Mouse (Mus musculus): Measurements from ENCODE around the gene Ifrd2. TPM values are rescaled to one million over a fixed set of nuclear protein-coding genes. Genes with fewer than 3 reads are reported as not detected.

Ifrd2 gene
- total and polyA plus RNA-seq, 3 experiments, result 147 to 292 TPM; not detected in 1

GRCm38 (mm10) chr9:107556346-107556745 lies 31.1 kb upstream of the Ifrd2 start:
- Histone ChIP-seq H3K9ac (ENCODE audit: control insufficient read depth, low read depth, low read length, poor library complexity, severe bottlenecking) (peak overlapping the region; percentile 94), H3K36me3 (ENCODE audit: control insufficient read depth in 1 of 2, insufficient read depth in 2 of 2, low read length in 2 of 2) (peaks cover 10 to 29% of the 10 kb centered on the region in 2 experiments; a peak in 3 of 4 replicates), H3K27ac (ENCODE audit: control insufficient read depth, low read depth, low read length) (peak overlapping the region; percentile 40), H3K4me1 (ENCODE audit: control insufficient read depth in 1 of 2, insufficient read depth in 2 of 2, low read length in 2 of 2) (peaks cover 10 to 28% of the 10 kb centered on the region in 2 experiments), H3K27me3 (ENCODE audit: control insufficient read depth in 1 of 2, insufficient read depth in 2 of 2, low read length in 2 of 2) (no peaks in the 10 kb centered on the region), H3K9me3 (replicated peaks; ENCODE audit: insufficient read depth, low read length) (no peaks in the 10 kb centered on the region), H3K79me2 (ENCODE audit: control insufficient read depth, insufficient read depth, low read length, poor library complexity) (peaks cover 35% of the 10 kb centered on the region), H3K4me3 (ENCODE audit: control insufficient read depth in 1 of 2, insufficient read depth in 1 of 2, low read depth in 2 of 2, low read length in 2 of 2) (peak overlapping the region; percentile 20 to 82; a peak in 3 of 4 replicates)
- peak; percentile 50 for DNase-seq (ENCODE audit: low read depth, low spot score)
- TF ChIP-seq TAL1 (IDR thresholded peaks at IDR 0.05; ENCODE audit: low read length) (no peak), USF1 (IDR thresholded peaks at IDR 0.05; ENCODE audit: low read depth, low read length) (no peak), ELF1 (IDR thresholded peaks at IDR 0.05; ENCODE audit: low read depth, low read length) (peak; percentile 70), SMC3 (IDR thresholded peaks at IDR 0.05; ENCODE audit: low read depth, low read length) (no peak), ZNF384 (IDR thresholded peaks at IDR 0.05; ENCODE audit: low read depth, low read length) (no peak), POLR2AphosphoS5 (IDR thresholded peaks at IDR 0.05; ENCODE audit: borderline replicate concordance, low read depth, low read length) (no peak), NELFE (IDR thresholded peaks at IDR 0.05; ENCODE audit: low read depth, low read length) (no peak)

GRCm38 (mm10) chr9:107563029-107563581 lies 24.3 kb upstream of the Ifrd2 start, which contains the start of gene Tusc2:
Tusc2 (plus strand) TSS chr9:107563255.
- H3K27ac ChIP-seq (ENCODE audit: control insufficient read depth, low read depth, low read length), result peak within 1 kb of the TSS; percentile 35; the same call in 1 of the 2 replicates
- peak within 1 kb of the TSS; percentile 85 for H3K9ac ChIP-seq (ENCODE audit: control insufficient read depth, low read depth, low read length, poor library complexity, severe bottlenecking)
- peak; percentile 96 for DNase-seq (ENCODE audit: low read depth, low spot score)
- no peaks in the 10 kb centered on the region for H3K27me3 ChIP-seq (ENCODE audit: control insufficient read depth in 1 of 2, insufficient read depth in 2 of 2, low read length in 2 of 2)
- peaks cover 0 to 16% of the 10 kb centered on the region in 2 experiments; a peak in 3 of 4 replicates for H3K4me1 ChIP-seq (ENCODE audit: control insufficient read depth in 1 of 2, insufficient read depth in 2 of 2, low read length in 2 of 2)
- peak within 1 kb of the TSS; percentile 69 to 89 for H3K4me3 ChIP-seq (ENCODE audit: control insufficient read depth in 1 of 2, insufficient read depth in 1 of 2, low read depth in 2 of 2, low read length in 2 of 2)
- H3K79me2 ChIP-seq (ENCODE audit: control insufficient read depth, insufficient read depth, low read length, poor library complexity), result peaks cover 9% of the 10 kb centered on the region
- H3K36me3 ChIP-seq (ENCODE audit: control insufficient read depth in 1 of 2, insufficient read depth in 2 of 2, low read length in 2 of 2), result peaks cover 7% of the 10 kb centered on the region in 2 experiments
- no peaks in the 10 kb centered on the region for H3K9me3 ChIP-seq (replicated peaks; ENCODE audit: insufficient read depth, low read length)
- no peak for TF ChIP-seq CTCF (IDR thresholded peaks at IDR 0.05 in 2 of 3, conservative IDR thresholded peaks at IDR 0.05 in 1 of 3; ENCODE audit: control insufficient read depth in 1 of 3, insufficient read depth in 1 of 3, low read depth in 2 of 3, low read length in 3 of 3, poor library complexity in 1 of 3, severe bottlenecking in 1 of 3)
- no peak for TF ChIP-seq ZKSCAN1 (IDR thresholded peaks at IDR 0.05; ENCODE audit: low read depth, low read length)
- no peak for TF ChIP-seq MYC (IDR thresholded peaks at IDR 0.05; ENCODE audit: low read depth, low read length)
- TF ChIP-seq JUND (IDR thresholded peaks at IDR 0.05; ENCODE audit: low read depth, low read length), result no peak
- TF ChIP-seq ETS1 (IDR thresholded peaks at IDR 0.05; ENCODE audit: low read depth, low read length), result 0 out of 2 replicates have a peak, but pooled peaks have one; percentile 19
- peak; percentile 89; the same call in 1 of the 2 replicates for TF ChIP-seq MXI1 (IDR thresholded peaks at IDR 0.05; ENCODE audit: low read depth, low read length)
- peak; percentile 93 for TF ChIP-seq ELF1 (IDR thresholded peaks at IDR 0.05; ENCODE audit: low read depth, low read length)
- no peak for TF ChIP-seq ZC3H11A (IDR thresholded peaks at IDR 0.05; ENCODE audit: low read depth, low read length)
- TF ChIP-seq TBP (IDR thresholded peaks at IDR 0.05; ENCODE audit: low read depth, low read length), result 0 out of 2 replicates have a peak, but pooled peaks have one; percentile 20
- peak; percentile 85; the same call in 1 of the 2 replicates for TF ChIP-seq ZMIZ1 (IDR thresholded peaks at IDR 0.05; ENCODE audit: low read depth, low read length)
- TF ChIP-seq MAZ (IDR thresholded peaks at IDR 0.05; ENCODE audit: low read depth, low read length), result no peak
- TF ChIP-seq KAT2A (conservative IDR thresholded peaks at IDR 0.05; ENCODE audit: low read depth, low read length), result no peak; the same call in 1 of the 2 replicates
- no peak for TF ChIP-seq E2F4 (IDR thresholded peaks at IDR 0.05; ENCODE audit: borderline replicate concordance, low read depth, low read length)
- no peak for TF ChIP-seq USF2 (IDR thresholded peaks at IDR 0.05; ENCODE audit: borderline replicate concordance in 1 of 2, insufficient read depth in 1 of 2, low read depth in 1 of 2, low read length in 2 of 2)
- no peak for TF ChIP-seq BHLHE40 (IDR thresholded peaks at IDR 0.05; ENCODE audit: borderline replicate concordance, low read depth, low read length)
- TF ChIP-seq HCFC1 (IDR thresholded peaks at IDR 0.05; ENCODE audit: low read depth, low read length), result peak; percentile 87
- peak; percentile 52 for TF ChIP-seq USF1 (IDR thresholded peaks at IDR 0.05; ENCODE audit: low read depth, low read length)
- peak; percentile 85 for TF ChIP-seq SIN3A (IDR thresholded peaks at IDR 0.05; ENCODE audit: low read length)
- peak; percentile 34; the same call in 1 of the 2 replicates for TF ChIP-seq RCOR1 (IDR thresholded peaks at IDR 0.05; ENCODE audit: low read depth, low read length)
- TF ChIP-seq POLR2AphosphoS5 (IDR thresholded peaks at IDR 0.05; ENCODE audit: borderline replicate concordance, low read depth, low read length), result no peak
- TF ChIP-seq MAX (IDR thresholded peaks at IDR 0.05; ENCODE audit: low read length), result peak; percentile 31; the same call in 1 of the 2 replicates
- 0 out of 2 replicates have a peak, but pooled peaks have one; percentile 38 for TF ChIP-seq NRF1 (IDR thresholded peaks at IDR 0.05; ENCODE audit: insufficient read depth, low read depth, low read length, poor library complexity, severe bottlenecking)
- TF ChIP-seq GABPA (IDR thresholded peaks at IDR 0.05; ENCODE audit: low read depth, low read length), result no peak
- TF ChIP-seq EP300 (IDR thresholded peaks at IDR 0.05; ENCODE audit: low read depth in 1 of 2, low read length in 2 of 2), result no peak
- peak; percentile 71 for TF ChIP-seq CHD2 (IDR thresholded peaks at IDR 0.05; ENCODE audit: low read length)
- no peak for TF ChIP-seq TCF12 (IDR thresholded peaks at IDR 0.05; ENCODE audit: low read depth, low read length)

All from MEL (cell line).